Mouse (Mus musculus) urinary bladder, postnatal 14 days (tissue): ENCODE results near the gene Csdc2.
"Not testable (repeated sequence)": the region's sequence is repeated elsewhere in the genome, so short reads cannot be mapped to it uniquely, and the experiment has no call there.

Experiments
- DNase-seq: peaks from one replicate; pipeline ENCODE4 v3.0.0; 2021; ENCODE audit warnings: low spot score

Gene Csdc2

GRCm38 (mm10) chr15:81955414-81955813 lies 18.9 kb downstream of the Csdc2 start:
- DNase-seq = no peak

GRCm38 (mm10) chr15:81956457-81956856 lies 19.9 kb downstream of the Csdc2 start:
- DNase-seq = no peak

- DNase-seq = no peak
These were observed 21.0 kb downstream of the Csdc2 start for GRCm38 (mm10) chr15:81957598-81957997.

- no peak for DNase-seq
These were observed 22.3 kb downstream of the Csdc2 start for GRCm38 (mm10) chr15:81958906-81959305.

GRCm38 (mm10) chr15:81960171-81961077 lies 23.9 kb downstream of the Csdc2 start, which contains the start of gene Pmm1:
Gene Pmm1, minus strand, starts transcription at chr15:81960930.
- DNase-seq = peak; percentile 100

GRCm38 (mm10) chr15:81961078-81961451 lies 24.5 kb downstream of the Csdc2 start:
- DNase-seq = no peak

GRCm38 (mm10) chr15:81964262-81964661 lies 27.7 kb downstream of the Csdc2 start:
- DNase-seq = no peak

- DNase-seq = no peak
These were observed 28.5 kb downstream of the Csdc2 start for GRCm38 (mm10) chr15:81964980-81965545.

- no peak for DNase-seq
These were observed 29.7 kb downstream of the Csdc2 start for GRCm38 (mm10) chr15:81966062-81966829.

GRCm38 (mm10) chr15:81967821-81968220 lies 31.3 kb downstream of the Csdc2 start:
- no peak for DNase-seq

GRCm38 (mm10) chr15:81968447-81968846 lies 31.9 kb downstream of the Csdc2 start:
- no peak for DNase-seq

- DNase-seq = no peak
These were observed 32.6 kb downstream of the Csdc2 start for GRCm38 (mm10) chr15:81969173-81969572.

GRCm38 (mm10) chr15:81969635-81970034 lies 33.1 kb downstream of the Csdc2 start:
- not testable (repeated sequence) for DNase-seq

GRCm38 (mm10) chr15:81970498-81970897 lies 33.9 kb downstream of the Csdc2 start:
- not testable (repeated sequence) for DNase-seq

- DNase-seq = not testable (repeated sequence)
These were observed 38.6 kb downstream of the Csdc2 start for GRCm38 (mm10) chr15:81975156-81975555.

GRCm38 (mm10) chr15:81980321-81980720 lies 43.8 kb downstream of the Csdc2 start, which contains the start of gene 1700029P11Rik:
Gene 1700029P11Rik, plus strand, starts transcription at chr15:81980540.
- DNase-seq = no peak

GRCm38 (mm10) chr15:81982173-81982572 lies 45.6 kb downstream of the Csdc2 start:
- DNase-seq = no peak

- DNase-seq = no peak
These were observed 49.0 kb downstream of the Csdc2 start for GRCm38 (mm10) chr15:81985267-81986161.

GRCm38 (mm10) chr15:81987646-81988045 lies 51.1 kb downstream of the Csdc2 start, which contains the start of gene Xrcc6:
Gene Xrcc6, plus strand, starts transcription at chr15:81987835.
- no peak for DNase-seq

- peak; percentile 88 for DNase-seq
These were observed 53.0 kb downstream of the Csdc2 start for GRCm38 (mm10) chr15:81989371-81990062.

- no peak for DNase-seq
These were observed 54.0 kb downstream of the Csdc2 start for GRCm38 (mm10) chr15:81990549-81990948.
